Mouse (Mus musculus) forebrain, embryonic 16.5 days (tissue): ENCODE data around the gene Timm8a2. TPM values are rescaled to one million over a fixed set of nuclear protein-coding genes. Genes with fewer than 3 reads are reported as not detected.

Source experiments
- ATAC-seq: fragments of 200-750 bp; cut with Nextera tagmentation; 2 replicates; pipeline ENCODE4 v1.8.0; 2017; ENCODE audit warnings: mild to moderate bottlenecking, moderate library complexity
- H3K27ac ChIP-seq: fragments of 300-500 bp; sonication (generic); 2 replicates; pipeline ENCODE4 v1.5.1; 2014; ENCODE audit warnings: low read length, control low read depth
- H3K27me3 ChIP-seq: fragments of 300-500 bp; sonication (generic); replicated peaks from 2 replicates; pipeline ENCODE4 v1.6.1; 2014; ENCODE audit warnings: low read length; ENCODE audit not compliant: control insufficient read depth, insufficient read depth
- H3K36me3 ChIP-seq: fragments of 300-500 bp; sonication (generic); 2 replicates; pipeline ENCODE4 v1.6.1; 2014; ENCODE audit not compliant: control insufficient read depth, insufficient read depth
- H3K4me1 ChIP-seq: fragments of 300-500 bp; sonication (generic); replicated peaks from 2 replicates; pipeline ENCODE4 v1.6.1; 2014; ENCODE audit warnings: low read length; ENCODE audit not compliant: control insufficient read depth, insufficient read depth
- H3K4me2 ChIP-seq: fragments of 300-500 bp; sonication (generic); 2 replicates; pipeline ENCODE4 v1.6.1; 2014; ENCODE audit warnings: mild to moderate bottlenecking, low read length, control low read depth
- H3K4me3 ChIP-seq: fragments of 300-500 bp; sonication (generic); replicated peaks from 2 replicates; pipeline ENCODE4 v1.5.1; 2014; ENCODE audit warnings: mild to moderate bottlenecking, low read length, control low read depth
- H3K9ac ChIP-seq: fragments of 300-500 bp; sonication (generic); replicated peaks from 2 replicates; pipeline ENCODE4 v1.6.1; 2014; ENCODE audit warnings: low read depth, low read length, control low read depth
- H3K9me3 ChIP-seq: fragments of 300-500 bp; sonication (generic); 2 replicates; pipeline ENCODE4 v1.6.1; 2016; ENCODE audit warnings: low read length; ENCODE audit not compliant: control insufficient read depth
- WGBS: fragments of 180-500 bp; shearing (Covaris S2); extraction: QIAGEN DNeasy Blood & Tissue Kit; methylation state at CpG from one replicate; pipeline ENCODE4 v1.1.7; 2014; 5-methylcytosine and 5-hydroxymethylcytosine counted together
- polyA plus RNA-seq: library from polyadenylated mRNA; unstranded; fragments of >200 nt; fragmentation: Nextera tagmentation; extraction: Ambion mirVana; gene quantifications from 2 replicates; pipeline ENCODE4 v1.2.1, GENCODE M21; 2015

Timm8a2 gene
- polyA plus RNA-seq, 1 experiment from 2014 or later, result not detected

DNA sequence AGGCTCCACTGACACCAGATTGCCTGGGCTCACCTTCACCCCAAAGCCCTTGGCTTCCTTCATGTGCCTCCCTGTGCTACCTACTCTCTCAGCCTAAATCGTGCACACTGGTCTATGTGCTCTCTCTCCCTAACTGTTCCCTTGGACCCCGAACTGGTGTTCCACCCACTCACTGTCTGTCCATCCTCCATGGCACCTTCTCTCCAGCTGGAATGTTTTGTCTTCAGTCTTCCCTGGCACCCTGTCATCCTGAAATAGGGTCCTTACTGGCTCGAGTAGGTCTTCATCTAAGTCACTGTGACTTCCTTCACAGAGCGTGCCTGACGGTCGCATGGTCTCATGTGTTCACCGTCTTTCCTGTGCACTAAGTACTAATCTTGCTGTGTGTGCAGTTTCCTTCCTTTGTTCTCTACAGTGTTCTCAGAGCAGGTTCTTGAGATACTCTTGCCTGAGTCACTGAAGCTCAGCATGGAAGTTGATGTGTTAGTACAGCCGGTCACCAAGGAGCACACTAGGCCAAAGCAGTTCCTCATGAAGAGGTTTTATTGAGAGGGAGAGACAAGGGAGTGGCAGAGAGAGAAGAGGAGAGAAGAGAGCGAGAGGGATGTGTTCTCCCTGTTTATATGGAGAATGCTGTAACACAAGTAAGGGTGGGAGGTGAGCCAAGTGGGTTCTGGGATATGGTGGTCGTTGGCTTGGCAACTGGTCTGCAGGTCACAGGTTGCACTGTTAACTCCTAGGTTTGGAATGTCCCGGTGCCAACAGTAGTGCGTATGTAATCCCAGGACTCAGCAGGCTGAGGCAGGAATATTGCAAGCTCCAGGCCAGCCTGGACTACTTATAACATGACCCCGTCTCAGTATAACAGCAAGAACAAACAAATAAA lies 41.8 kb upstream of the Timm8a2 start:
- H3K27ac ChIP-seq, result no peak overlapping the region
- WGBS, result 91% methylated on average over 13 of the region's 13 CpGs
- no peaks in the 10 kb centered on the region for H3K27me3 ChIP-seq
- no peak overlapping the region for H3K4me3 ChIP-seq
- H3K9ac ChIP-seq, result no peak overlapping the region
- H3K4me1 ChIP-seq, result no peaks in the 10 kb centered on the region
- no peak overlapping the region for H3K4me2 ChIP-seq
- no peaks in the 10 kb centered on the region for H3K36me3 ChIP-seq
- no peaks in the 10 kb centered on the region for H3K9me3 ChIP-seq
- no peak for ATAC-seq

DNA sequence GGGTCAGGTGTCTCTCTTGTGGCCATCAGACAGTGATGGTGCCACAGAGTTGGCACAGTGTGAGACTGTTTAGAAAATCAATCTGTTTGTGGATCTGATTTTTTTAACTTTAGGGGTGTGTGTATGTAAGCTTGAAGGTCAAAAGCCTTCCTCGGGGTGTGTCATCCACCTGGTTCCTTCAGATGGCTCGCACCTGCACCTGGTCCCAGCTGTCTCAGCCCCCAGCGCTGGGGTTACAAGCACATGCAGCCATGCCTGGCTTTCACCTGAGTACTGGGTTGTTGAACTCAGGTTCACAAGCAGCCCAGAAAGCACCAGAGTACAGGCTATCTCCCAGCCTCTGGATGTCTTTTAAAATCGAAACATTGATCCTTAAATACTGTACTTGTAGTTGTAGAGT lies 40.9 kb upstream of the Timm8a2 start:
- H3K9me3 ChIP-seq, result no peaks in the 10 kb centered on the region
- H3K27ac ChIP-seq, result no peak overlapping the region
- H3K27me3 ChIP-seq, result no peaks in the 10 kb centered on the region
- no peaks in the 10 kb centered on the region for H3K4me1 ChIP-seq
- WGBS, result 95% methylated on average over 4 of the region's 4 CpGs
- no peak overlapping the region for H3K4me2 ChIP-seq
- no peak for ATAC-seq
- H3K36me3 ChIP-seq, result no peaks in the 10 kb centered on the region
- H3K4me3 ChIP-seq, result no peak overlapping the region
- no peak overlapping the region for H3K9ac ChIP-seq

- no peak for ATAC-seq
- Histone ChIP-seq H3K4me3 (no peak overlapping the region), H3K36me3 (no peaks in the 10 kb centered on the region), H3K4me2 (no peak overlapping the region), H3K9ac (no peak overlapping the region), H3K27me3 (no peaks in the 10 kb centered on the region), H3K4me1 (no peaks in the 10 kb centered on the region), H3K9me3 (no peaks in the 10 kb centered on the region), H3K27ac (no peak overlapping the region)
- 95% methylated on average over 17 of the region's 17 CpGs for WGBS
These were observed 40.2 kb upstream of the Timm8a2 start for GRCm38 (mm10) chr14:121994171-121994700.

DNA sequence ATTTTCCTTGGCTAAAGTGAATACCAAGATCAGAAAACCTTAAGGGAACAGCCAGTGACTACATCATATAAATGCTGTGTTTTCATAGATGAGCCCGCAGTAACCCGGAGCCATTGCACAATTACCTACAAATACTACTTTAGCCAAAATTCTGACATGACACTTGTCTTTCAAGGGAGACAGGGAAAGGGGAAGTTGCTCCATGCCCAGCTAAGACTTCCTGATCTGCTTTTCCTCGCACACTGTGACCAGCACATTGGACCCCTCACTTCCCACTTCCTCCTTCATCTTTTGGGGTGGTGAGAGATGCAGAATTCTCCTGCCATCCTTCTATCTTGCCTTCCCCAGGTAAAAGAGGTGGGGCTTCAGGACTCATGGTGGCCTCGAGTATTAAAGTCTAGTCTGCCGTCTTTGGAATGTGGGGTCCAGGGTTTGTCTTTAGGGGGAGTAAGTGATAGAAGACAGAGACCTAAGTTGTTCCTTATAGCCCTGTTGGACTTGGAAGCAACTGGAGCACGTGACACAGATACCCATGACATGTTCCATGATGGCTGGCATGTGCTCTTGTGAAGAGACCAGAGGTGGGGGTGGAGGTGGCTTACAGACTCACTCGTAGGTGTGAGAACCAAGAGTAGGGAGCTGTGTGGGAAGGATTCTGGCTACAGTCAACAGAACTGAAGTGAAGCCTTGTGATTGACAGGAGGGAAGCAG lies 39.5 kb upstream of the Timm8a2 start:
- 95% methylated on average over 7 of the region's 7 CpGs for WGBS
- Histone ChIP-seq H3K9ac (no peak overlapping the region), H3K4me1 (no peaks in the 10 kb centered on the region), H3K4me3 (no peak overlapping the region), H3K36me3 (no peaks in the 10 kb centered on the region), H3K4me2 (no peak overlapping the region), H3K27ac (no peak overlapping the region), H3K27me3 (no peaks in the 10 kb centered on the region), H3K9me3 (no peaks in the 10 kb centered on the region)
- ATAC-seq, result no peak

- 94% methylated on average over 1 of the region's 1 CpGs for WGBS
- no peak for ATAC-seq
These were observed 39.0 kb upstream of the Timm8a2 start for GRCm38 (mm10) chr14:121995557-121995870.

DNA sequence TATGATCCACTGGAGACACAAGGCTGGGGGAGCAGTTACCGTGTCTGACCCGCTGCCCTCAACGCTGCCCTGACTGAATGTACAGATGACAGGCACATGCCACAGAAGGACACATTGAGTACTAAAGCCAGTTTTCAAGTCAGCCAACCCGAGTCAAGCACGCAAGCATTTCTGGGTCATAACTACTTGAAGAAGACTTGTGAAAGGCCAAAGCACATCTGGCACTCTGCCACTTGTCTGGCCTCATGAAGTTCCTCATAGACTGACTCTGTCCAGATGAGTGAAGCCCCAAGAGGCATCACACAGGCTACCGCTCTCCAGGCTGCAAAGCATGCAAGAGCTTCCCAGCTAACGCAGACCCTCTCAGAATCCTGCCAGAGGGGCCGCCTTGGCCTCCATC lies 37.7 kb upstream of the Timm8a2 start:
- Histone ChIP-seq H3K36me3 (no peaks in the 10 kb centered on the region), H3K4me3 (no peak overlapping the region), H3K27ac (no peak overlapping the region), H3K9ac (no peak overlapping the region), H3K9me3 (no peaks in the 10 kb centered on the region), H3K27me3 (no peaks in the 10 kb centered on the region), H3K4me1 (no peaks in the 10 kb centered on the region), H3K4me2 (no peak overlapping the region)
- ATAC-seq, result no peak
- WGBS, result 96% methylated on average over 8 of the region's 8 CpGs

More at GRCm38 (mm10) chr14:121995557-121995870, 39.0 kb upstream of the Timm8a2 start:
- Histone ChIP-seq H3K4me3 (no peak overlapping the region), H3K9ac (no peak overlapping the region), H3K4me2 (no peak overlapping the region), H3K4me1 (no peaks in the 10 kb centered on the region), H3K9me3 (no peaks in the 10 kb centered on the region), H3K27me3 (no peaks in the 10 kb centered on the region), H3K27ac (no peak overlapping the region), H3K36me3 (no peaks in the 10 kb centered on the region)

- WGBS, result 50% methylated on average over 8 of the region's 8 CpGs
- Histone ChIP-seq H3K4me2 (no peak overlapping the region), H3K4me1 (no peaks in the 10 kb centered on the region), H3K4me3 (no peak overlapping the region), H3K9ac (no peak overlapping the region), H3K36me3 (no peaks in the 10 kb centered on the region), H3K27me3 (no peaks in the 10 kb centered on the region), H3K9me3 (no peaks in the 10 kb centered on the region), H3K27ac (no peak overlapping the region)
- no peak for ATAC-seq
These were observed 35.0 kb upstream of the Timm8a2 start for GRCm38 (mm10) chr14:121999455-121999854.

DNA sequence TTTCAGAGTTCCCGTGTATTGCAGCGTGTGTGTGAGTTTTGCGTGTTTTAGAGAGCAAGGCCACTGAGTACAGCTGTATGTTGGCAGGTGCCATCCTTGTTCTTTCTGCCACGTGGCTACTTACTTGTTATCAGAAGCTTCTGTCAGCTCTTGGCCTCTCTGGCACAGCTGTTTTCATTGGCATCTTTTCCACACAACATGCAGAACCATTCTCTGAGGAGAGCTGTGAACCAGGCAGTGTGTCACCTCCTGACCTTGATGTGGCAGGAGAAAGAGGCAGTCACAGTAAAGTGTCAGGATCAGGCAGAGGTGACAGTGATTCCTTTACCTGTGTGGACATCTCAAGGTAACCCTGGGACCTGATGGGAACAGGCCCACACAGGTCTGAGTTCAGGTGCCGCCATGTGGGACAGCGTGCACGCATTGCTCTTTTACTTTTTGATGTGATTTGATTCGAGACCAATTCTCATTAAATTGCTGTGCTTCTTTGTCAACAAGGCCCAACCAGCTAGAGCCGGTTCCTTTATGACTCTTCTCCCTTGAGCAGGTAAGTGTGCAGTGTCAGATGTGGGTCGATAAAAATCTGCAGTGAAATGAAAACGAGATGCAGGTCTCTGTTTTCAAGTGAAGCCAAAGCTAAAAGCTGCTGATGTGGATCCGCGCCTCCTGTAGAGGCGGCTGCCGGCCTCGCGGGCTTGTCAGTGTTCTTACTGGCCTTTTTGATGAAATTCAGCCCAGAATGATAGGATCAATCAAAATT lies 33.9 kb upstream of the Timm8a2 start:
- Histone ChIP-seq H3K27ac (no peak overlapping the region), H3K9me3 (no peaks in the 10 kb centered on the region), H3K9ac (no peak overlapping the region), H3K27me3 (no peaks in the 10 kb centered on the region), H3K4me1 (no peaks in the 10 kb centered on the region), H3K4me2 (no peak overlapping the region), H3K4me3 (no peak overlapping the region), H3K36me3 (no peaks in the 10 kb centered on the region)
- ATAC-seq, result no peak
- WGBS, result 91% methylated on average over 17 of the region's 17 CpGs

DNA sequence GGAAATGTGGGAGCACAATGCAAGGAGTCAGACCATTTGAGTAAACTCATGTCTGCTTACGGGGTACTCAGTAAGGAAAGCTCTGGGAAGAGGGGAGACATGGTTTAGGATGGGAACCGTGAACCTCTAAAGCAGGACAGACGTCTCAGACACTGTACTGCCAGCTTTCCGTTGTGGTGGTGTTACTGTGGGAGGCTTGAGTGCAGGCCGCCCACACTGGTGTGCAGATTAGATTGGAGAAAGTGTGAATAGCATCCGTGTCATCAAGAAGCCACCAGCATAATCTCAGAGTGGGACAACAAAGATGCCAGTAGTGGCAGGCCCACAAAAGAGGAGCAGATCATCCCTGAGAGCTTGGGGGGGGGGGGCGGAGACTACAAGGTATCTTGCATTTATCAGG lies 32.2 kb upstream of the Timm8a2 start:
- no peaks in the 10 kb centered on the region for H3K9me3 ChIP-seq
- H3K4me3 ChIP-seq, result no peak overlapping the region
- no peaks in the 10 kb centered on the region for H3K27me3 ChIP-seq
- H3K4me2 ChIP-seq, result no peak overlapping the region
- no peak for ATAC-seq
- WGBS, result 88% methylated on average over 7 of the region's 7 CpGs
- H3K4me1 ChIP-seq, result no peaks in the 10 kb centered on the region
- H3K36me3 ChIP-seq, result no peaks in the 10 kb centered on the region
- H3K27ac ChIP-seq, result no peak overlapping the region
- H3K9ac ChIP-seq, result no peak overlapping the region
